In genomic region chr8:125509776-125510175, GRCm38 (mm10) we compare ENCODE assay signal across 8 mouse cellular contexts. TPM values are rescaled to one million over a fixed set of nuclear protein-coding genes. Genes with fewer than 3 reads are reported as not detected.
DNase-seq lines count a peak whose midpoint lies in the region; ATAC-seq lines count a peak whose summit lies in the region.
"Had no signal": no experiment of that assay in that cellular context is flagged by ENCODE, and none has a peak within 500 bp of the region (broad histone marks: within the 10 kb centered on the region; RNA-seq: fewer than 3 reads in every experiment).

No protein-coding gene starts in this region.

- peak; percentile 60 to 71 for DNase-seq in kidney, postnatal 25 days
- DNase-seq in kidney, adult 8-10 months, result no peak
- DNase-seq in adrenal gland, adult 2 months, result peak; percentile 80
- peak; percentile 70 for DNase-seq in embryonic facial prominence, embryonic 14.5 days (ENCODE audit: low spot score)
- DNase-seq in thymus, postnatal 14 days, result no peak

- no peak overlapping the region for H3K4me3 ChIP-seq in embryonic facial prominence, embryonic 14.5 days (ENCODE audit: low read depth, low read length)
- H3K4me3 ChIP-seq in hindbrain, embryonic 16.5 days (ENCODE audit: low read length), result no peak overlapping the region

- no peak overlapping the region for H3K9ac ChIP-seq in embryonic facial prominence, embryonic 14.5 days (ENCODE audit: low read depth, low read length)
- no peak overlapping the region for H3K9ac ChIP-seq in hindbrain, embryonic 16.5 days (ENCODE audit: low read depth, low read length)

- peak; percentile 19; the same call in 1 of the 2 replicates for ATAC-seq in embryonic facial prominence, embryonic 14.5 days (ENCODE audit: low read depth)
- ATAC-seq in hindbrain, embryonic 16.5 days, result peak; percentile 32
- no peak for ATAC-seq in inflammation-experienced regulatory T-cells, adult 6 months

- H3K4me2 ChIP-seq in embryonic facial prominence, embryonic 14.5 days (ENCODE audit: low read depth, low read length), result no peak overlapping the region
- H3K4me2 ChIP-seq in hindbrain, embryonic 16.5 days (ENCODE audit: low read length), result no peak overlapping the region

- H3K27ac ChIP-seq in embryonic facial prominence, embryonic 14.5 days (replicated peaks; ENCODE audit: low read depth, low read length), result no peak overlapping the region
- no peak overlapping the region for H3K27ac ChIP-seq in hindbrain, embryonic 16.5 days (ENCODE audit: low read depth, low read length)

- H3K9me3 ChIP-seq in embryonic facial prominence, embryonic 14.5 days (ENCODE audit: control insufficient read depth, low read length), result no peaks in the 10 kb centered on the region
- no peaks in the 10 kb centered on the region for H3K9me3 ChIP-seq in hindbrain, embryonic 16.5 days (ENCODE audit: control insufficient read depth, low read length)

- no peaks in the 10 kb centered on the region for H3K36me3 ChIP-seq in embryonic facial prominence, embryonic 14.5 days (ENCODE audit: control insufficient read depth, insufficient read depth, low read length)
- no peaks in the 10 kb centered on the region for H3K36me3 ChIP-seq in hindbrain, embryonic 16.5 days (ENCODE audit: control insufficient read depth, insufficient read depth, low read length)

- no peaks in the 10 kb centered on the region for H3K27me3 ChIP-seq in embryonic facial prominence, embryonic 14.5 days (replicated peaks; ENCODE audit: control insufficient read depth, insufficient read depth, low read length)
- no peaks in the 10 kb centered on the region for H3K27me3 ChIP-seq in hindbrain, embryonic 16.5 days (replicated peaks; ENCODE audit: control insufficient read depth, insufficient read depth, low read length)

- WGBS in embryonic facial prominence, embryonic 14.5 days, result 35% methylated on average over 4 of the region's 4 CpGs
- WGBS in hindbrain, embryonic 16.5 days, result 17% methylated on average over 4 of the region's 4 CpGs

- peaks cover 25% of the 10 kb centered on the region for H3K4me1 ChIP-seq in embryonic facial prominence, embryonic 14.5 days (ENCODE audit: control insufficient read depth, insufficient read depth, low read length)
- H3K4me1 ChIP-seq in hindbrain, embryonic 16.5 days (ENCODE audit: control insufficient read depth, insufficient read depth, low read depth, low read length), result peaks cover 37% of the 10 kb centered on the region

RNA-seq across cellular contexts. Expression of gene Sipa1l2, which starts 59.8 kb away (rescaled TPM):
- 10 to 100 TPM; 43.5 to 55.8 TPM for total RNA-seq in adrenal gland, adult 2 months (2021)
- 36.0 and 51.6 TPM in 2 replicates for polyA plus RNA-seq in adrenal gland, adult 2 months (2012; rRNA removed)
- 10.0 and 11.0 TPM in 2 replicates for polyA plus RNA-seq in embryonic facial prominence, embryonic 14.5 days (2014; fragmentation: Nextera tagmentation; extraction: Ambion mirVana)
- 15.9 and 20.5 TPM in 2 replicates for polyA plus RNA-seq in hindbrain, embryonic 16.5 days (2015; fragmentation: Nextera tagmentation; extraction: Ambion mirVana)
- polyA plus RNA-seq in inflammation-experienced regulatory T-cells, adult 6 months (2017; shearing (Covaris generic)), result 1 to 10 TPM in 2 of 3 experiments, under 1 TPM in 1; 0.39 to 2.2 (median 2.0) TPM
- total RNA-seq: MEL had no signal

Comparison
In these comparisons a context has a peak if more than half of its experiments do, and no peak if none do; other contexts are left out.
1. DNase-seq: peak in kidney, postnatal 25 days (2 of 2), adrenal gland, adult 2 months (single experiment) and embryonic facial prominence, embryonic 14.5 days (single experiment); none in kidney, adult 8-10 months (0 of 2) and thymus, postnatal 14 days (single experiment).